Mouse (Mus musculus) liver, postnatal 0 days (tissue): ENCODE results near the gene Vti1a.

Experiments used
- CTCF ChIP-seq: sonication (generic); IDR thresholded peaks from 2 replicates; pipeline ENCODE4 v1.5.1; 2016; ENCODE audit warnings: antibody characterized with exemption, low read depth
- EP300 ChIP-seq: IDR thresholded peaks from 2 replicates; pipeline ENCODE4 v1.6.1; 2016; ENCODE audit warnings: antibody characterized with exemption, low read depth, mild to moderate bottlenecking

DNA sequence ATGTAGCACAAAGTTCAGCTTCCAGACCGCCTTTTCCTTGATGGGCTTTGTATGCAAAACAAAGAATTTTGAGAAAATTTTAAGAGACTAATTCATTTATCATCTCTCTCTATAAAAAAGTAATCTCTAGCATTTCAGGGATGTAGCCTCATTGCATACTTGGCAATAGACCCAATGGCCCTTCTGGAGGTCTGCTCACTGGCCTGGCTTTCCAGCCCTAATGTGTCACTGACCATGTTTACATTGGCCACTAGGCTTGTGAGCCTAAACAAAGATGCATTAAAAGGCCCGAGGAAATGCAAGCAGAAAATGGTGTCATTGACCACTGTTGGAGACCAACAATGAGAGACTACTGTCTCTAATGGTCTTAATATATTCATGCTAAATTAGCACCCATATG lies 95.8 kb downstream of the Vti1a start:
- TF ChIP-seq CTCF, result no peak
- TF ChIP-seq EP300, result no peak
